Mouse (Mus musculus): ENCODE measurements around the gene Smim5.

- TF ChIP-seq GATA1 (IDR thresholded peaks at IDR 0.05; ENCODE audit: low read length) (no peak), TAL1 (IDR thresholded peaks at IDR 0.05; ENCODE audit: low read length) (no peak)
Observed at GRCm38 (mm10) chr11:115884361-115884760, 15.4 kb upstream of the Smim5 start.
